Mouse (Mus musculus): ENCODE measurements around the gene Rab3il1. TPM values are rescaled to one million over a fixed set of nuclear protein-coding genes. Genes with fewer than 3 reads are reported as not detected.
A peak's percentile ranks its signal among the peaks of the same experiment; 100 is the strongest.

Gene Rab3il1
- polyA plus RNA-seq, 1 experiment, result 4.5 TPM

DNA sequence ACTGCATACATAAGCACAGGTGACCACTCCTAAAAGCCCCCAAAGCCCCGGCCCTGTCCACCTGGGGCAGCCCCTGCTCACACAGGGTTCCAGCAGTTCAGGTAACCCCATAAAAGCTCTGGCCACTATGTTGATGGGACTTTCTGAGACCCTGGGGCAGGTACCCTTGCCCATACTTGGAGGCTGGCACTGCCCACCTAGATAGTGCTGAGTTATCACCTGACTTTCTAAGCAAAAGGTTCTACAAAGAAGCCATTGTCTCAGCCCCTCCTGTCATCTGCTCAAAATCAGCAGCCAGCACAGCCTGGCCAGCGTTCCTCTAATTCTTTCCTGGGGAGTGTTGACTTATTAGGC is 3.4 kb upstream of the Rab3il1 start:
- Histone ChIP-seq H3K36me3 (ENCODE audit: control insufficient read depth, insufficient read depth) (no peaks in the 10 kb centered on the region), H3K79me3 (ENCODE audit: low read depth) (no peaks in the 10 kb centered on the region), H3K27me3 (ENCODE audit: control insufficient read depth, insufficient read depth, insufficient read length) (no peaks in the 10 kb centered on the region), H3ac (ENCODE audit: control insufficient read depth, insufficient read length, low read depth) (no peak overlapping the region), H3K4me3 (ENCODE audit: insufficient read depth, poor library complexity, severe bottlenecking) (no peak overlapping the region), H3K79me2 (ENCODE audit: control insufficient read depth, insufficient read depth) (no peaks in the 10 kb centered on the region)
- TF ChIP-seq USF1 (IDR thresholded peaks at IDR 0.05; ENCODE audit: low read depth) (no peak), CTCF (IDR thresholded peaks at IDR 0.05; ENCODE audit: control insufficient read depth, insufficient read depth, insufficient read length) (no peak)

DNA sequence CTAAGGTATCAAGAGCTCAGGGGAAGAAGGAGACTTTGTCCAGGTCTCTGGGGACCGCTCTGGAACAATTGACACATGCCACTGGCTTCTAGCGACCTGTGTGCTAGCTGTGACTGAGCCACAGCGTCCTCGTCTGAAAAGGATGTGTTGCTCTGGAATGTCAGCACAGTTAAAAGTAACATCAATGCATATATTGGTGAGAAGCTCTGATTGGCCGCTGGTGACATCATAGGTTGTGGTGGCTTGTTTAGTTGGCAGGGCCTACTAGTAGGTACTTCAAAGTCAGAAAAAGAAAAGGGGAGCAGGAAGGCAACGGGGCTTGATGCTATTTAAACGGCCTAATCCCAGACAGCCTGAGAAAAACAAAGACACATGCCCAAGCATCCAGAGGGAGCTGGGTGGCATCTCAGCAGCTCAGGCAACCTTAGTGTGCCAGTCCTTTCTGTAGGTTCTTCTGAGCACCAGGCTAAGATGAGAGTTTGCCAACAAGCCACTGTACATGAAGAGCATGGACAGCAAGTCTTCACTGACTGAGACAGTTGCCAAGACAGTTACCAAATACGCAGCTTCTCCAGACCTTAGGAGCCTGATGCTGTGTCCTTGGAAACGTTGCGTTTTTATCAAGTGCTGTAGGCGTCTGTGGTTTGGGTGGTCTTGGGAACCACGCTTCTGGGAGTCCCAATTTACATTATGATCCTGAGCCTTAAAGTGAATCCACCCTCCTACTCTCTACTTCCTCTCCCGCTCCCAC is 2.6 kb upstream of the Rab3il1 start:
- Histone ChIP-seq H3K79me3 (ENCODE audit: low read depth) (no peaks in the 10 kb centered on the region), H3K4me3 (ENCODE audit: insufficient read depth, poor library complexity, severe bottlenecking) (no peak overlapping the region), H3ac (ENCODE audit: control insufficient read depth, insufficient read length, low read depth) (no peak overlapping the region)

DNA sequence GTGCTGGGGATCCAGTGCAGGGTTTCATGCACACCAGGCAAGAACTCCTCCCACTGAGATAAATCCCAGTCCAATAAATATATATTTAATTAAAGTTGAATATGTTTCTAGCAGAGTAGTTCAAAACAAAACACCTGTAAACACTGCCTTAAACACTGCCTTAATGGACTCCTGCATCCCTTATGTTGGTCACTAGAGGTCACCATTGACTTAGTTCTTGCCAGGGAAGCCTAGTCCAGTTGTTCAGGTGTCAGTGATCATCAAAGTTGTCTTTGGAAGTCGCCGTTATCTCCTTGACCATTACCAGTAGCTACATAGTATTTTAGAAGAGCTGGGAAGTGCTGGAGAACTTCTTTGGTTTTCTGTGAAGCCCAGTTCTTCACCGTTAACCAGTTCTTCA is 1.1 kb upstream of the Rab3il1 start:
- H3K79me3 ChIP-seq (ENCODE audit: low read depth), result no peaks in the 10 kb centered on the region
- H3K36me3 ChIP-seq (ENCODE audit: control insufficient read depth, insufficient read depth), result no peaks in the 10 kb centered on the region
- no peaks in the 10 kb centered on the region for H3K27me3 ChIP-seq (ENCODE audit: control insufficient read depth, insufficient read depth, insufficient read length)
- H3ac ChIP-seq (ENCODE audit: control insufficient read depth, insufficient read length, low read depth), result no peak overlapping the region
- no peaks in the 10 kb centered on the region for H3K79me2 ChIP-seq (ENCODE audit: control insufficient read depth, insufficient read depth)
- peak; percentile 54 for TF ChIP-seq CTCF (IDR thresholded peaks at IDR 0.05; ENCODE audit: control insufficient read depth, insufficient read depth, insufficient read length)
- TF ChIP-seq USF1 (IDR thresholded peaks at IDR 0.05; ENCODE audit: low read depth), result no peak
- TF ChIP-seq MYOD1 (IDR thresholded peaks at IDR 0.05; ENCODE audit: control insufficient read depth, insufficient read length, low read depth), result peak; percentile 8
- no peak for TF ChIP-seq MYOG (IDR thresholded peaks at IDR 0.05; ENCODE audit: control insufficient read depth, extremely low read depth, insufficient read length)
- TF ChIP-seq CEBPB (IDR thresholded peaks at IDR 0.05; ENCODE audit: low read depth), result no peak
- no peak for TF ChIP-seq MAX (IDR thresholded peaks at IDR 0.05)
- TF ChIP-seq FOSL1 (IDR thresholded peaks at IDR 0.05; ENCODE audit: insufficient read depth, low read length, poor library complexity, severe bottlenecking), result no peak
- H3K4me3 ChIP-seq (ENCODE audit: insufficient read depth, poor library complexity, severe bottlenecking), result no peak overlapping the region

More for the DNA sequence above, 2.6 kb upstream of the Rab3il1 start:
- Histone ChIP-seq H3K36me3 (ENCODE audit: control insufficient read depth, insufficient read depth) (no peaks in the 10 kb centered on the region), H3K27me3 (ENCODE audit: control insufficient read depth, insufficient read depth, insufficient read length) (no peaks in the 10 kb centered on the region), H3K79me2 (ENCODE audit: control insufficient read depth, insufficient read depth) (no peaks in the 10 kb centered on the region)
- TF ChIP-seq MYOD1 (IDR thresholded peaks at IDR 0.05; ENCODE audit: control insufficient read depth, insufficient read length, low read depth) (no peak), FOSL1 (IDR thresholded peaks at IDR 0.05; ENCODE audit: insufficient read depth, low read length, poor library complexity, severe bottlenecking) (no peak), USF1 (IDR thresholded peaks at IDR 0.05; ENCODE audit: low read depth) (no peak), CEBPB (IDR thresholded peaks at IDR 0.05; ENCODE audit: low read depth) (no peak), MYOG (IDR thresholded peaks at IDR 0.05; ENCODE audit: control insufficient read depth, extremely low read depth, insufficient read length) (no peak), MAX (IDR thresholded peaks at IDR 0.05) (no peak), CTCF (IDR thresholded peaks at IDR 0.05; ENCODE audit: control insufficient read depth, insufficient read depth, insufficient read length) (no peak)

DNA sequence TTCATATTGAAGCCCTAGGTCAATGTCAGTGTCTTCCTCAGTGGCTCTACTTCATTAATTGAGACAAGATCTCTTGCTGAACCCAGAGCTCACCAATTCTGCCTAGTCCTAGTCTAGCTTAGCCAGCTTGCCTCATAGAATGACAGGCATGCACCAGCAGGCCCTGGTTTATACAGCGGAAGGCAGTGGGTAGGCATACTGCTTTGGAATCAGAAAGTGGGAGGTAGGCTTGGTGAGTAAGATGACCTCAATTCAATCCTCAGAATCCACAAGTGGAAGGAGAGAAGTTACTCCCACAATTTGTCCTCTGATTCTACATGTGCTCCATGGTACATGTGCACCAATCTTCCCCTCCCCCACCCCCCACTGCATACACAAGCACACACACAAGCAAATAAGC is 2.2 kb downstream of the Rab3il1 start:
- Histone ChIP-seq H3ac (ENCODE audit: control insufficient read depth, insufficient read length, low read depth) (no peak overlapping the region), H3K4me3 (ENCODE audit: insufficient read depth, poor library complexity, severe bottlenecking) (no peak overlapping the region)
- TF ChIP-seq USF1 (IDR thresholded peaks at IDR 0.05; ENCODE audit: low read depth) (no peak), CTCF (IDR thresholded peaks at IDR 0.05; ENCODE audit: control insufficient read depth, insufficient read depth, insufficient read length) (no peak), CEBPB (IDR thresholded peaks at IDR 0.05; ENCODE audit: low read depth) (no peak), MYOG (IDR thresholded peaks at IDR 0.05; ENCODE audit: control insufficient read depth, extremely low read depth, insufficient read length) (no peak), MAX (IDR thresholded peaks at IDR 0.05) (no peak), MYOD1 (IDR thresholded peaks at IDR 0.05; ENCODE audit: control insufficient read depth, insufficient read length, low read depth) (no peak), FOSL1 (IDR thresholded peaks at IDR 0.05; ENCODE audit: insufficient read depth, low read length, poor library complexity, severe bottlenecking) (no peak)

DNA sequence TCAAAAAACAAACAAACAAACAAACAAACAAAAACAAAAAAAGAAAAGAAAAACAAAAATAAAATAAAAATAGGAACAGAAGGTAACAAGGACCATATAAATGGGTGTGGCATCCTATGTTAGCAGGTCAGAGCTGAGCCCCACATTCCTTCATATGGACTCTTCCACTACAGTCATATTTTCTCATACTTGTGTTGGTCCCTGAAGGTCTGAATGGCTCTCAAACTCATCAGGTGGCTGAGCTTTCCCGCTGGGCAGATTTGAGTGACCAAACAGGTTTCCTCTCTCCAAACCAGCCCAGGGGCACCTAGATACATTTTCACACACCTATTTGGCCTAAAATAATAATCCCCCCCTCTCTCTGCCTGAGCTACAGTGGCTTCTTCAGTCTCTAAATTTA is 9.9 kb downstream of the Rab3il1 start:
- H3K36me3 ChIP-seq (ENCODE audit: control insufficient read depth, insufficient read depth), result no peaks in the 10 kb centered on the region
- no peak overlapping the region for H3K4me3 ChIP-seq (ENCODE audit: insufficient read depth, poor library complexity, severe bottlenecking)
- TF ChIP-seq MAX (IDR thresholded peaks at IDR 0.05), result no peak
- no peak for TF ChIP-seq MYOD1 (IDR thresholded peaks at IDR 0.05; ENCODE audit: control insufficient read depth, insufficient read length, low read depth)
- TF ChIP-seq MYOG (IDR thresholded peaks at IDR 0.05; ENCODE audit: control insufficient read depth, extremely low read depth, insufficient read length), result no peak
- no peak for TF ChIP-seq USF1 (IDR thresholded peaks at IDR 0.05; ENCODE audit: low read depth)
- no peak for TF ChIP-seq CTCF (IDR thresholded peaks at IDR 0.05; ENCODE audit: control insufficient read depth, insufficient read depth, insufficient read length)
- no peaks in the 10 kb centered on the region for H3K79me2 ChIP-seq (ENCODE audit: control insufficient read depth, insufficient read depth)
- H3K27me3 ChIP-seq (ENCODE audit: control insufficient read depth, insufficient read depth, insufficient read length), result no peaks in the 10 kb centered on the region
- H3K79me3 ChIP-seq (ENCODE audit: low read depth), result no peaks in the 10 kb centered on the region
- no peak overlapping the region for H3ac ChIP-seq (ENCODE audit: control insufficient read depth, insufficient read length, low read depth)

More for the DNA sequence above, 2.2 kb downstream of the Rab3il1 start:
- H3K79me3 ChIP-seq (ENCODE audit: low read depth), result no peaks in the 10 kb centered on the region
- no peaks in the 10 kb centered on the region for H3K79me2 ChIP-seq (ENCODE audit: control insufficient read depth, insufficient read depth)
- H3K36me3 ChIP-seq (ENCODE audit: control insufficient read depth, insufficient read depth), result no peaks in the 10 kb centered on the region
- H3K27me3 ChIP-seq (ENCODE audit: control insufficient read depth, insufficient read depth, insufficient read length), result no peaks in the 10 kb centered on the region

DNA sequence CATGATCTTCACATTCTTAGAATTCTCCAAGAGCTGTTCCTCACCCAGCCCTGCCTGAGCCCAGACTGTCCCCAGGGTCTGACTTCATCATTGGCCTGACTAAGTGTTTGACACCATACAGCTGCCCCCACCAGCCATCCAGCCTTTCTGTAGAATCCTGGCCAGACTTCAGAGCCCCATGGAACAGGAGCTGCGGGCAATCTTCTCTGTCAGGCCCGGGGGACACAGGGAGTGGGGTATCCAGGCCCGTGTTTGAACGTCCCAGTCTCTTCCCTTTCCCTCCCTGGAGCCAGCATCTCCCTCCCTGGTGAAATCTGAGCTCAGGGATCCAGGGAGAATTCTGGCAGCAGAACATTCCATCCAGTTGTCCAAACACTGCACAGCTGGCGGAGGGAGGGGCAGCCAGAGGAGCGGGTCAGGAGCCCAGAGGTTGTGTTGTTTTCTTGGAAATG is 11.4 kb downstream of the Rab3il1 start:
- Histone ChIP-seq H3K4me3 (ENCODE audit: insufficient read depth, poor library complexity, severe bottlenecking) (no peak overlapping the region), H3K79me3 (ENCODE audit: low read depth) (no peaks in the 10 kb centered on the region), H3K36me3 (ENCODE audit: control insufficient read depth, insufficient read depth) (no peaks in the 10 kb centered on the region), H3K79me2 (ENCODE audit: control insufficient read depth, insufficient read depth) (no peaks in the 10 kb centered on the region), H3K27me3 (ENCODE audit: control insufficient read depth, insufficient read depth, insufficient read length) (no peaks in the 10 kb centered on the region), H3ac (ENCODE audit: control insufficient read depth, insufficient read length, low read depth) (peak overlapping the region; percentile 43)
- TF ChIP-seq MYOD1 (IDR thresholded peaks at IDR 0.05; ENCODE audit: control insufficient read depth, insufficient read length, low read depth) (peak; percentile 60), CEBPB (IDR thresholded peaks at IDR 0.05; ENCODE audit: low read depth) (no peak)

Measured in C2C12 (cell line).